Mouse (Mus musculus) liver, adult 2 months (tissue): ENCODE measurements around the gene Polr2c. TPM values are rescaled to one million over a fixed set of nuclear protein-coding genes. Genes with fewer than 3 reads are reported as not detected.

ENCODE experiments used
- DNase-seq: peaks from one replicate; pipeline ENCODE4 v3.0.0-alpha.2; 2011; ENCODE audit warnings: low read depth, low spot score; ENCODE audit errors: extremely low read depth
- H3K27ac ChIP-seq: fragments of 200-500 bp; replicated peaks from 2 replicates; pipeline ENCODE4 v1.5.1; 2012; ENCODE audit warnings: low read depth, mild to moderate bottlenecking, control low read depth, inconsistent platforms, low read length; ENCODE audit not compliant: insufficient read depth
- H3K27me3 ChIP-seq: fragments of 200-500 bp; 2 replicates; pipeline ENCODE4 v1.6.1; 2012; ENCODE audit warnings: mild to moderate bottlenecking, moderate library complexity, low read length, inconsistent platforms; ENCODE audit not compliant: control insufficient read depth, insufficient read depth
- H3K36me3 ChIP-seq: fragments of 200-500 bp; 2 replicates; pipeline ENCODE4 v1.6.1; 2012; ENCODE audit warnings: low read length, inconsistent platforms; ENCODE audit not compliant: control insufficient read depth, insufficient read depth
- H3K4me1 ChIP-seq: fragments of 200-500 bp; 2 replicates; pipeline ENCODE4 v1.6.1; 2011; ENCODE audit warnings: low read length; ENCODE audit not compliant: control insufficient read depth, insufficient read depth
- H3K4me3 ChIP-seq: fragments of 200-500 bp; 2 replicates; pipeline ENCODE4 v1.5.1; 2011; ENCODE audit warnings: low read depth, mild to moderate bottlenecking, control low read depth, low read length, moderate library complexity; ENCODE audit not compliant: insufficient read depth
- H3K79me2 ChIP-seq: fragments of 200-500 bp; 2 replicates; pipeline ENCODE4 v1.6.1; 2012; ENCODE audit warnings: inconsistent platforms, mild to moderate bottlenecking, low read length, moderate library complexity; ENCODE audit not compliant: control insufficient read depth, insufficient read depth
- H3K9ac ChIP-seq: fragments of 200-500 bp; 2 replicates; pipeline ENCODE4 v1.6.1; 2012; ENCODE audit warnings: low read depth, mild to moderate bottlenecking, control low read depth, inconsistent platforms, low read length
- CTCF ChIP-seq: fragments of 200-500 bp; IDR thresholded peaks from 2 replicates; pipeline ENCODE4 v1.5.1; 2011; ENCODE audit warnings: low read depth, low read length, control low read depth
- POLR2A ChIP-seq: fragments of 200-500 bp; IDR thresholded peaks from 2 replicates; pipeline ENCODE4 v1.6.1; 2011; ENCODE audit warnings: low read length, control low read depth; ENCODE audit not compliant: insufficient read depth; ENCODE audit errors: extremely low read depth
- WGBS: fragments of 180-500 bp; shearing (Covaris S2); methylation state at CpG from one replicate; pipeline ENCODE4 v1.1.7; 2018; 5-methylcytosine and 5-hydroxymethylcytosine counted together
- polyA plus RNA-seq: library from polyadenylated mRNA; depleted of rRNA; stranded (reverse); fragments of >200 nt; gene quantifications from 2 replicates; pipeline ENCODE4 v1.2.3, GENCODE M21; 2012
- total RNA-seq: library from RNA; depleted of rRNA; stranded (reverse); fragments of >200 nt; gene quantifications from 2 replicates; pipeline ENCODE4 v1.2.3, GENCODE M21; 2014

The Polr2c gene
- total and polyA plus RNA-seq, 2 experiments = 27.4 to 47.3 TPM

- TF ChIP-seq CTCF = no peak
- TF ChIP-seq POLR2A = no peak
- WGBS = 52% methylated on average over 3 of the region's 3 CpGs
- no peak overlapping the region for H3K4me3 ChIP-seq
- DNase-seq = no peak
- H3K4me1 ChIP-seq = no peaks in the 10 kb centered on the region; the same call in none of the 2 replicates
- H3K36me3 ChIP-seq = no peaks in the 10 kb centered on the region
- H3K27me3 ChIP-seq = no peaks in the 10 kb centered on the region
- H3K79me2 ChIP-seq = no peaks in the 10 kb centered on the region
- H3K9ac ChIP-seq = no peak overlapping the region
- H3K27ac ChIP-seq = no peak overlapping the region
Observed at GRCm38 (mm10) chr8:94876820-94877219, 19.6 kb downstream of the Polr2c start.

GRCm38 (mm10) chr8:94880742-94881141, 23.5 kb downstream of the Polr2c start:
- no peak overlapping the region for H3K4me3 ChIP-seq
- H3K4me1 ChIP-seq = no peaks in the 10 kb centered on the region; the same call in 1 of the 2 replicates
- DNase-seq = no peak
- WGBS = 78% methylated on average over 4 of the region's 4 CpGs
- no peak overlapping the region for H3K27ac ChIP-seq
- H3K79me2 ChIP-seq = no peaks in the 10 kb centered on the region
- no peaks in the 10 kb centered on the region for H3K36me3 ChIP-seq
- H3K9ac ChIP-seq = no peak overlapping the region
- no peaks in the 10 kb centered on the region for H3K27me3 ChIP-seq
- no peak for TF ChIP-seq CTCF
- no peak for TF ChIP-seq POLR2A

GRCm38 (mm10) chr8:94888383-94889036, 31.3 kb downstream of the Polr2c start:
- Histone ChIP-seq H3K9ac (no peak overlapping the region), H3K4me3 (no peak overlapping the region), H3K79me2 (no peaks in the 10 kb centered on the region), H3K27ac (no peak overlapping the region), H3K27me3 (no peaks in the 10 kb centered on the region), H3K36me3 (no peaks in the 10 kb centered on the region), H3K4me1 (no peaks in the 10 kb centered on the region)
- DNase-seq = no peak
- TF ChIP-seq CTCF = no peak
- no peak for TF ChIP-seq POLR2A
- 40% methylated on average over 14 of the region's 14 CpGs for WGBS

DNA sequence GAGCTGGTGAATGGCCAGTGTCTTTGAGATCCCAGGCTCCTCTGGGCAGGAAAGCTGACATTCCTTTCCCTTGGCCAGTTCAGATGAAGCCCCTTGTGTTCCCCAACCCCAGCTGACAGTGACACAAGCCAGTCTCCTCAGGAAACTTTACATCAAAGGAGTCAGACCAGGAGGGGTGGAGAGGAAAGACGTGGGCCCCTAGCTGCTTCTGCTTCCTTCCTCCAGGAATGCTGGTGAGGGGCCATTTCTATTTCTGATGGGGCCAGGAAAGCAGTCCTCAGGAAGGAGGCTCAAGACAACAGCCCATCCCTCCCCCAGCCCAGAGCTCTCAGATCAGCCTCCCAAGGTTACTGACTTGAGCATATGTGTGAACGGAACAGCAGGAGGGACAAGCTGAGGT, 35.7 kb downstream of the Polr2c start:
- H3K27ac ChIP-seq = no peak overlapping the region
- no peaks in the 10 kb centered on the region for H3K4me1 ChIP-seq
- DNase-seq = no peak
- no peak for TF ChIP-seq CTCF
- no peak for TF ChIP-seq POLR2A
- H3K4me3 ChIP-seq = no peak overlapping the region
- H3K79me2 ChIP-seq = no peaks in the 10 kb centered on the region
- no peak overlapping the region for H3K9ac ChIP-seq
- 57% methylated on average over 2 of the region's 2 CpGs for WGBS
- no peaks in the 10 kb centered on the region for H3K36me3 ChIP-seq
- no peaks in the 10 kb centered on the region for H3K27me3 ChIP-seq

GRCm38 (mm10) chr8:94899262-94899661, 42.0 kb downstream of the Polr2c start:
- no peak overlapping the region for H3K9ac ChIP-seq
- no peak for DNase-seq

GRCm38 (mm10) chr8:94900617-94901016, 43.4 kb downstream of the Polr2c start:
- Histone ChIP-seq H3K36me3 (no peaks in the 10 kb centered on the region), H3K9ac (no peak overlapping the region), H3K4me3 (no peak overlapping the region), H3K27me3 (no peaks in the 10 kb centered on the region), H3K79me2 (no peaks in the 10 kb centered on the region), H3K4me1 (0 out of 2 replicates have a peak, but pooled peaks cover 1% of the 10 kb centered on the region), H3K27ac (no peak overlapping the region; the same call in 1 of the 2 replicates)
- TF ChIP-seq POLR2A (no peak), CTCF (no peak)
- no peak for DNase-seq
- 42% methylated on average over 6 of the region's 6 CpGs for WGBS

More at GRCm38 (mm10) chr8:94899262-94899661, 42.0 kb downstream of the Polr2c start:
- Histone ChIP-seq H3K4me1 (0 out of 2 replicates have a peak, but pooled peaks cover 1% of the 10 kb centered on the region), H3K79me2 (no peaks in the 10 kb centered on the region), H3K36me3 (no peaks in the 10 kb centered on the region), H3K27ac (no peak overlapping the region), H3K4me3 (no peak overlapping the region), H3K27me3 (no peaks in the 10 kb centered on the region)
- 18% methylated on average over 11 of the region's 11 CpGs for WGBS
- TF ChIP-seq CTCF (no peak), POLR2A (no peak)
